Mouse (Mus musculus): ENCODE data around the gene Rhox3f.
"Not testable (repeated sequence)": the region's sequence is repeated elsewhere in the genome, so short reads cannot be mapped to it uniquely, and the experiment has no call there.

DNA sequence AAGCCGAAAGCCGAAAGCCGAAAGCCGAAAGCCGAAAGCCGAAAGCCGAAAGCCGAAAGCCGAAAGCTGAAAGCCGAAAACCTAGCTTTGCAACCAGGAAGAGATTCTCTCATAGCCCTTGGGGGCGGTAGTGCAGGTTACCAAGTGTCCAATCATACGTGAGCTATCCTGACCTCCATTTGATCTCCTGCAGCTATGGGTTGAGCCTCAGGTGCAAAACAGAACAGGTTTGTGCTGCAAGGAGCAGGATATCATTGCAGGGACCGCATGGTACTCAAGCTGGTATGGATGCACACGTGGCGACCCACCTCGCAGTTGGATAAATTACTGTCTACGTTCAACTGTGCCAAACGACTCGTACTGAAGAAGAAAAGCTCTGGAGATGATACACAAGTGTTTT is 26.8 kb downstream of the Rhox3f start, which contains the start of gene Rhox4f:
- not testable (repeated sequence) for TF ChIP-seq GATA1 (IDR thresholded peaks at IDR 0.05; ENCODE audit: borderline replicate concordance, low read length); FLI1 (IDR thresholded peaks at IDR 0.05; ENCODE audit: low read length)

All from megakaryocyte, embryonic 14.5 days (primary cell).